Mouse (Mus musculus) CD4-positive, CD25-positive, alpha-beta regulatory T cell, adult 4 months (primary cell): ENCODE data around the gene Olfr1243. TPM values are rescaled to one million over a fixed set of nuclear protein-coding genes. Genes with fewer than 3 reads are reported as not detected.
"Not testable (repeated sequence)": the region's sequence is repeated elsewhere in the genome, so short reads cannot be mapped to it uniquely, and the experiment has no call there.

Experiments
- ATAC-seq: one replicate; pipeline ENCODE4 v1.8.0; 2017
- polyA plus RNA-seq, 2 experiments: library from polyadenylated mRNA; unstranded; fragments of 100-300 nt; shearing (Covaris generic); gene quantifications; one replicate each; pipeline ENCODE4 v1.2.1; 2017

Gene Olfr1243
- not detected for polyA plus RNA-seq

- no peak for ATAC-seq
Measured at GRCm38 (mm10) chr2:89531387-89531786, at the start of gene Olfr1243. TSS of gene Olfr1243 (minus strand) at chr2:89531487.

GRCm38 (mm10) chr2:89578347-89578746 lies 47.1 kb upstream of the Olfr1243 start, which contains the start of gene Olfr1245:
TSS of gene Olfr1245 (minus strand) at chr2:89578447.
- ATAC-seq, result no peak

- ATAC-seq, result not testable (repeated sequence)
Measured at GRCm38 (mm10) chr2:89562706-89563105, 31.4 kb upstream of the Olfr1243 start.

GRCm38 (mm10) chr2:89544516-89544915 lies 13.2 kb upstream of the Olfr1243 start:
- no peak for ATAC-seq

GRCm38 (mm10) chr2:89539923-89540322 lies 8.6 kb upstream of the Olfr1243 start:
- ATAC-seq, result no peak

- no peak for ATAC-seq
Measured at GRCm38 (mm10) chr2:89498235-89498634, 33.1 kb downstream of the Olfr1243 start, which contains the start of gene Olfr1242. TSS of gene Olfr1242 (minus strand) at chr2:89498335.

GRCm38 (mm10) chr2:89487026-89487425 lies 44.3 kb downstream of the Olfr1243 start, which contains the start of gene Olfr1241:
TSS of gene Olfr1241 (minus strand) at chr2:89487126.
- no peak for ATAC-seq

Other genes with a start within 250 kb of the Olfr1243 start
- not detected for gene Olfr1229, start 243.5 kb downstream of the Olfr1243 start, polyA plus RNA-seq
- not detected for gene Olfr1230, start 234.2 kb downstream of the Olfr1243 start, polyA plus RNA-seq
- not detected for gene Olfr1231, start 224.4 kb downstream of the Olfr1243 start, polyA plus RNA-seq
- not detected for gene Olfr1232, start 201.8 kb downstream of the Olfr1243 start, polyA plus RNA-seq
- not detected for gene Olfr1233, start 189.1 kb downstream of the Olfr1243 start, polyA plus RNA-seq
- not detected for gene Olfr1234, start 166.6 kb downstream of the Olfr1243 start, polyA plus RNA-seq
- not detected for gene Olfr1238, start 121.8 kb downstream of the Olfr1243 start, polyA plus RNA-seq
- not detected for gene Olfr1239, start 111.1 kb downstream of the Olfr1243 start, polyA plus RNA-seq
- gene Olfr1240, start 88.5 kb downstream of the Olfr1243 start, polyA plus RNA-seq, result not detected
- not detected for gene Olfr1241, start 44.4 kb downstream of the Olfr1243 start, polyA plus RNA-seq
- gene Olfr1242, start 33.2 kb downstream of the Olfr1243 start, polyA plus RNA-seq, result not detected
- under 1 TPM in 1 of 2 experiments, not detected in 1; 0.23 TPM for gene Olfr1245, start 47.0 kb upstream of the Olfr1243 start, polyA plus RNA-seq
- not detected for gene Olfr1246, start 61.7 kb upstream of the Olfr1243 start, polyA plus RNA-seq
- gene Olfr1247, start 82.6 kb upstream of the Olfr1243 start, polyA plus RNA-seq, result under 1 TPM in 1 of 2 experiments, not detected in 1; 0.05 TPM
- gene Olfr1248, start 86.8 kb upstream of the Olfr1243 start, polyA plus RNA-seq, result not detected
- not detected for gene Olfr1249, start 103.5 kb upstream of the Olfr1243 start, polyA plus RNA-seq
- not detected for gene Olfr1250, start 130.0 kb upstream of the Olfr1243 start, polyA plus RNA-seq
- gene Olfr1251, start 140.4 kb upstream of the Olfr1243 start, polyA plus RNA-seq, result not detected
- gene Olfr1252, start 193.5 kb upstream of the Olfr1243 start, polyA plus RNA-seq, result not detected
- gene Olfr1253, start 225.6 kb upstream of the Olfr1243 start, polyA plus RNA-seq, result under 1 TPM in 1 of 2 experiments, not detected in 1; 0.34 TPM